Mouse (Mus musculus): ENCODE measurements at regions not wholly inside any gene's neighbourhood (a gene's known extent, or its start where the extent isn't known, plus 50 kb on each side); places are given as distances from the start of the nearest gene placed in this dataset.
A peak's percentile ranks its signal among the peaks of the same experiment; 100 is the strongest.

- WGBS: 39% methylated on average over 11 of the region's 11 CpGs
- no peak overlapping the region for H3K27ac ChIP-seq (ENCODE audit: low read depth)
- ATAC-seq (ENCODE audit: insufficient read depth, low read depth): no peak; the same call in 1 of the 2 replicates
Measured at GRCm38 (mm10) chr8:11079805-11080204, 71.5 kb upstream of the Irs2 start.

GRCm38 (mm10) chr8:11077138-11077537 lies 68.9 kb upstream of the Irs2 start:
- Histone ChIP-seq H3K4me3 (ENCODE audit: low read depth, low read length) (0 out of 2 replicates have a peak overlapping the region, but pooled peaks have one; percentile 4), H3K4me2 (ENCODE audit: low read depth, low read length) (peak overlapping the region; percentile 40), H3K27me3 (ENCODE audit: control insufficient read depth, insufficient read depth, low read length) (no peaks in the 10 kb centered on the region), H3K9me3 (replicated peaks; ENCODE audit: control insufficient read depth, low read length) (no peaks in the 10 kb centered on the region), H3K27ac (ENCODE audit: low read depth) (no peak overlapping the region), H3K36me3 (replicated peaks; ENCODE audit: control insufficient read depth, insufficient read depth, low read length) (no peaks in the 10 kb centered on the region), H3K4me1 (ENCODE audit: control insufficient read depth, insufficient read depth) (peaks cover 10% of the 10 kb centered on the region; the same call in 1 of the 2 replicates), H3K9ac (replicated peaks; ENCODE audit: low read depth, low read length) (no peak overlapping the region)
- 28% methylated on average over 9 of the region's 9 CpGs for WGBS
- ATAC-seq (ENCODE audit: insufficient read depth, low read depth): peak; percentile 39; the same call in 1 of the 2 replicates
- DNase-seq (ENCODE audit: low spot score): no peak
- TF ChIP-seq EP300 (IDR thresholded peaks at IDR 0.05; ENCODE audit: low read depth) (no peak), CTCF (IDR thresholded peaks at IDR 0.05; ENCODE audit: low read depth) (no peak)

More at GRCm38 (mm10) chr8:11079805-11080204, 71.5 kb upstream of the Irs2 start:
- no peak for DNase-seq (ENCODE audit: low spot score)
- Histone ChIP-seq H3K4me3 (ENCODE audit: low read depth, low read length) (no peak overlapping the region), H3K27me3 (ENCODE audit: control insufficient read depth, insufficient read depth, low read length) (no peaks in the 10 kb centered on the region), H3K36me3 (replicated peaks; ENCODE audit: control insufficient read depth, insufficient read depth, low read length) (no peaks in the 10 kb centered on the region), H3K9me3 (replicated peaks; ENCODE audit: control insufficient read depth, low read length) (no peaks in the 10 kb centered on the region), H3K9ac (replicated peaks; ENCODE audit: low read depth, low read length) (no peak overlapping the region), H3K4me1 (ENCODE audit: control insufficient read depth, insufficient read depth) (peaks cover 10% of the 10 kb centered on the region; the same call in 1 of the 2 replicates), H3K4me2 (ENCODE audit: low read depth, low read length) (no peak overlapping the region)
- TF ChIP-seq CTCF (IDR thresholded peaks at IDR 0.05; ENCODE audit: low read depth): no peak
- TF ChIP-seq EP300 (IDR thresholded peaks at IDR 0.05; ENCODE audit: low read depth): no peak

GRCm38 (mm10) chr8:11071162-11071561 lies 62.9 kb upstream of the Irs2 start:
- DNase-seq (ENCODE audit: low spot score): no peak
- Histone ChIP-seq H3K4me3 (ENCODE audit: low read depth, low read length) (no peak overlapping the region), H3K4me2 (ENCODE audit: low read depth, low read length) (no peak overlapping the region), H3K36me3 (replicated peaks; ENCODE audit: control insufficient read depth, insufficient read depth, low read length) (no peaks in the 10 kb centered on the region), H3K9me3 (replicated peaks; ENCODE audit: control insufficient read depth, low read length) (no peaks in the 10 kb centered on the region), H3K27ac (ENCODE audit: low read depth) (no peak overlapping the region), H3K27me3 (ENCODE audit: control insufficient read depth, insufficient read depth, low read length) (no peaks in the 10 kb centered on the region), H3K4me1 (ENCODE audit: control insufficient read depth, insufficient read depth) (no peaks in the 10 kb centered on the region), H3K9ac (replicated peaks; ENCODE audit: low read depth, low read length) (no peak overlapping the region)
- no peak for ATAC-seq (ENCODE audit: insufficient read depth, low read depth)
- 0 out of 2 replicates have a peak, but pooled peaks have one; percentile 13 for TF ChIP-seq CTCF (IDR thresholded peaks at IDR 0.05; ENCODE audit: low read depth)
- no peak for TF ChIP-seq EP300 (IDR thresholded peaks at IDR 0.05; ENCODE audit: low read depth)
- WGBS: 69% methylated on average over 2 of the region's 2 CpGs

GRCm38 (mm10) chr8:11067450-11067849 lies 59.2 kb upstream of the Irs2 start:
- H3K27me3 ChIP-seq (ENCODE audit: control insufficient read depth, insufficient read depth, low read length): no peaks in the 10 kb centered on the region
- TF ChIP-seq CTCF (IDR thresholded peaks at IDR 0.05; ENCODE audit: low read depth): no peak
- no peak for TF ChIP-seq EP300 (IDR thresholded peaks at IDR 0.05; ENCODE audit: low read depth)
- H3K4me2 ChIP-seq (ENCODE audit: low read depth, low read length): no peak overlapping the region
- ATAC-seq (ENCODE audit: insufficient read depth, low read depth): no peak
- no peak for DNase-seq (ENCODE audit: low spot score)
- no peak overlapping the region for H3K4me3 ChIP-seq (ENCODE audit: low read depth, low read length)
- no peaks in the 10 kb centered on the region for H3K36me3 ChIP-seq (replicated peaks; ENCODE audit: control insufficient read depth, insufficient read depth, low read length)
- no peaks in the 10 kb centered on the region for H3K9me3 ChIP-seq (replicated peaks; ENCODE audit: control insufficient read depth, low read length)
- no peak overlapping the region for H3K27ac ChIP-seq (ENCODE audit: low read depth)
- H3K4me1 ChIP-seq (ENCODE audit: control insufficient read depth, insufficient read depth): no peaks in the 10 kb centered on the region
- H3K9ac ChIP-seq (replicated peaks; ENCODE audit: low read depth, low read length): no peak overlapping the region
- whole genome bisulfite sequencing: 70% methylated on average over 7 of the region's 7 CpGs

- ATAC-seq (ENCODE audit: insufficient read depth, low read depth) (no peak), DNase-seq (ENCODE audit: low spot score) (no peak)
- H3K9ac ChIP-seq (replicated peaks; ENCODE audit: low read depth, low read length): no peak overlapping the region
- H3K4me3 ChIP-seq (ENCODE audit: low read depth, low read length): no peak overlapping the region
- 91% methylated on average over 9 of the region's 9 CpGs for WGBS
- no peaks in the 10 kb centered on the region for H3K4me1 ChIP-seq (ENCODE audit: control insufficient read depth, insufficient read depth)
- no peak overlapping the region for H3K4me2 ChIP-seq (ENCODE audit: low read depth, low read length)
- TF ChIP-seq EP300 (IDR thresholded peaks at IDR 0.05; ENCODE audit: low read depth) (no peak), CTCF (IDR thresholded peaks at IDR 0.05; ENCODE audit: low read depth) (no peak)
- H3K27ac ChIP-seq (ENCODE audit: low read depth): no peak overlapping the region
- H3K36me3 ChIP-seq (replicated peaks; ENCODE audit: control insufficient read depth, insufficient read depth, low read length): no peaks in the 10 kb centered on the region
- H3K9me3 ChIP-seq (replicated peaks; ENCODE audit: control insufficient read depth, low read length): no peaks in the 10 kb centered on the region
- no peaks in the 10 kb centered on the region for H3K27me3 ChIP-seq (ENCODE audit: control insufficient read depth, insufficient read depth, low read length)
Measured at GRCm38 (mm10) chr8:11065990-11066389, 57.7 kb upstream of the Irs2 start.

- H3K4me3 ChIP-seq (ENCODE audit: low read depth, low read length): no peak overlapping the region
- DNase-seq (ENCODE audit: low spot score) (no peak), ATAC-seq (ENCODE audit: insufficient read depth, low read depth) (no peak)
- H3K36me3 ChIP-seq (replicated peaks; ENCODE audit: control insufficient read depth, insufficient read depth, low read length): no peaks in the 10 kb centered on the region
- no peak overlapping the region for H3K9ac ChIP-seq (replicated peaks; ENCODE audit: low read depth, low read length)
- H3K4me1 ChIP-seq (ENCODE audit: control insufficient read depth, insufficient read depth): no peaks in the 10 kb centered on the region
- no peaks in the 10 kb centered on the region for H3K27me3 ChIP-seq (ENCODE audit: control insufficient read depth, insufficient read depth, low read length)
- no peaks in the 10 kb centered on the region for H3K9me3 ChIP-seq (replicated peaks; ENCODE audit: control insufficient read depth, low read length)
- 47% methylated on average over 4 of the region's 4 CpGs for WGBS
- no peak overlapping the region for H3K27ac ChIP-seq (ENCODE audit: low read depth)
- TF ChIP-seq CTCF (IDR thresholded peaks at IDR 0.05; ENCODE audit: low read depth) (no peak), EP300 (IDR thresholded peaks at IDR 0.05; ENCODE audit: low read depth) (no peak)
- no peak overlapping the region for H3K4me2 ChIP-seq (ENCODE audit: low read depth, low read length)
Measured at GRCm38 (mm10) chr8:11065303-11065702, 57.0 kb upstream of the Irs2 start.

All from heart, postnatal 0 days (tissue).